Mouse (Mus musculus) stomach, postnatal 0 days (tissue): ENCODE data around the gene Ddah2. TPM values are rescaled to one million over a fixed set of nuclear protein-coding genes. Genes with fewer than 3 reads are reported as not detected.

Experiments
- ATAC-seq: fragments of 200-750 bp; cut with Nextera tagmentation; 2 replicates; pipeline ENCODE4 v1.8.0; 2017; ENCODE audit not compliant: low FRiP score, low TSS enrichment
- DNase-seq: peaks from one replicate; pipeline ENCODE4 v3.0.0-alpha.2; 2016; ENCODE audit warnings: low spot score
- H3K27ac ChIP-seq: fragments of 300-500 bp; sonication (generic); replicated peaks from 2 replicates; pipeline ENCODE4 v1.5.1; 2014; ENCODE audit warnings: mild to moderate bottlenecking, control low read depth
- H3K27me3 ChIP-seq: fragments of 300-500 bp; sonication (generic); 2 replicates; pipeline ENCODE4 v1.6.1; 2014; ENCODE audit warnings: low read length; ENCODE audit not compliant: control insufficient read depth, insufficient read depth
- H3K36me3 ChIP-seq: fragments of 300-500 bp; sonication (generic); 2 replicates; pipeline ENCODE4 v1.6.1; 2014; ENCODE audit warnings: low read length, mixed read lengths; ENCODE audit not compliant: control insufficient read depth, insufficient read depth
- H3K4me1 ChIP-seq: fragments of 300-500 bp; sonication (generic); replicated peaks from 2 replicates; pipeline ENCODE4 v1.6.1; 2014; ENCODE audit warnings: antibody characterized with exemption; ENCODE audit not compliant: control insufficient read depth, insufficient read depth
- H3K4me2 ChIP-seq: fragments of 300-500 bp; sonication (generic); replicated peaks from 2 replicates; pipeline ENCODE4 v1.6.1; 2014; ENCODE audit warnings: low read depth, mild to moderate bottlenecking, control low read depth, moderate library complexity
- H3K4me3 ChIP-seq: fragments of 300-500 bp; sonication (generic); 2 replicates; pipeline ENCODE4 v1.5.1; 2014; ENCODE audit warnings: low read depth, low read length, control low read depth
- H3K9ac ChIP-seq: fragments of 300-500 bp; sonication (generic); 2 replicates; pipeline ENCODE4 v1.6.1; 2014; ENCODE audit warnings: mild to moderate bottlenecking, low read length, control low read depth, mixed read lengths
- H3K9me3 ChIP-seq: fragments of 300-500 bp; sonication (generic); 2 replicates; pipeline ENCODE4 v1.6.1; 2016; ENCODE audit warnings: low read length; ENCODE audit not compliant: control insufficient read depth
- CTCF ChIP-seq: IDR thresholded peaks from 2 replicates; pipeline ENCODE4 v1.5.1; 2016; ENCODE audit warnings: antibody characterized with exemption, low read depth, mild to moderate bottlenecking, moderate library complexity
- EP300 ChIP-seq: optimal IDR thresholded peaks from 2 replicates; pipeline ENCODE3; 2016; ENCODE audit warnings: antibody characterized with exemption
- WGBS: fragments of 180-500 bp; shearing (Covaris S2); extraction: QIAGEN DNeasy Blood & Tissue Kit; methylation state at CpG from one replicate; pipeline ENCODE4 v1.1.7; 2014; 5-methylcytosine and 5-hydroxymethylcytosine counted together
- polyA plus RNA-seq: library from polyadenylated mRNA; unstranded; fragments of >200 nt; fragmentation: Nextera tagmentation; extraction: Ambion mirVana; gene quantifications from 2 replicates; pipeline ENCODE4 v1.2.1, GENCODE M21; 2015

Gene Ddah2
- polyA plus RNA-seq, 1 experiment from 2014 or later, result 84.8 TPM

GRCm38 (mm10) chr17:35060737-35061297 lies 2.0 kb downstream of the Ddah2 start:
- Histone ChIP-seq H3K4me1 (0 out of 2 replicates have a peak, but pooled peaks cover 2% of the 10 kb centered on the region), H3K9ac (no peak overlapping the region), H3K36me3 (peaks cover 18% of the 10 kb centered on the region), H3K4me3 (peak overlapping the region; percentile 65; the same call in 1 of the 2 replicates), H3K27me3 (no peaks in the 10 kb centered on the region), H3K27ac (no peak overlapping the region), H3K4me2 (peak overlapping the region; percentile 63; the same call in 1 of the 2 replicates), H3K9me3 (no peaks in the 10 kb centered on the region)
- ATAC-seq (no peak), DNase-seq (peak; percentile 55)
- no peak for TF ChIP-seq EP300
- no peak for TF ChIP-seq CTCF
- WGBS, result 56% methylated on average over 22 of the region's 22 CpGs

DNA sequence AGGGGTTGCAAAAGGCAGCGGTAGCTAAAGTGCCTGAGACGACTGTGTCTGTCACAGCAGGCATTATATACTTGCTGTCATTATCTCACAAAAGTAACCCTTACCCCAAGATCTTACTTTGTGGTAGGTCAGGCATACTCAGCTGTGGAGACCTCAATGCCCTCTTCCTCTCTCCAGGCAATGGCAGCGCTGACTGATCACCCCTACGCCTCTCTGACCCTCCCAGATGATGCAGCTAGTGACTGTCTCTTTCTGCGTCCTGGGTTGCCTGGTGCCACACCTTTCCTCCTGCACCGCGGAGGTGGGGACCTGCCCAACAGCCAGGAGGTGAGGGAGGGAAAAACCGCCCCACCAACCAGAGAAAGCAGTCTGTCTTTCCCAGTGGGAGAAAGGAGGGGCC lies 2.5 kb downstream of the Ddah2 start:
- Histone ChIP-seq H3K4me1 (0 out of 2 replicates have a peak, but pooled peaks cover 2% of the 10 kb centered on the region), H3K4me3 (no peak overlapping the region), H3K27me3 (no peaks in the 10 kb centered on the region), H3K4me2 (no peak overlapping the region), H3K9me3 (no peaks in the 10 kb centered on the region), H3K36me3 (peaks cover 14% of the 10 kb centered on the region), H3K27ac (0 out of 2 replicates have a peak overlapping the region, but pooled peaks have one; percentile 30), H3K9ac (no peak overlapping the region)
- no peak for DNase-seq
- 67% methylated on average over 8 of the region's 8 CpGs for WGBS
- no peak for ATAC-seq
- no peak for TF ChIP-seq CTCF
- no peak for TF ChIP-seq EP300

GRCm38 (mm10) chr17:35063466-35063865 lies 4.6 kb downstream of the Ddah2 start:
- 79% methylated on average over 3 of the region's 3 CpGs for WGBS
- H3K36me3 ChIP-seq, result peaks cover 7% of the 10 kb centered on the region; the same call in 1 of the 2 replicates
- no peak for DNase-seq
- no peak overlapping the region for H3K9ac ChIP-seq
- no peaks in the 10 kb centered on the region for H3K27me3 ChIP-seq
- no peak for TF ChIP-seq CTCF
- TF ChIP-seq EP300, result no peak
- H3K27ac ChIP-seq, result no peak overlapping the region
- H3K4me2 ChIP-seq, result no peak overlapping the region
- no peak overlapping the region for H3K4me3 ChIP-seq
- no peaks in the 10 kb centered on the region for H3K9me3 ChIP-seq
- ATAC-seq, result no peak
- 0 out of 2 replicates have a peak, but pooled peaks cover 2% of the 10 kb centered on the region for H3K4me1 ChIP-seq

DNA sequence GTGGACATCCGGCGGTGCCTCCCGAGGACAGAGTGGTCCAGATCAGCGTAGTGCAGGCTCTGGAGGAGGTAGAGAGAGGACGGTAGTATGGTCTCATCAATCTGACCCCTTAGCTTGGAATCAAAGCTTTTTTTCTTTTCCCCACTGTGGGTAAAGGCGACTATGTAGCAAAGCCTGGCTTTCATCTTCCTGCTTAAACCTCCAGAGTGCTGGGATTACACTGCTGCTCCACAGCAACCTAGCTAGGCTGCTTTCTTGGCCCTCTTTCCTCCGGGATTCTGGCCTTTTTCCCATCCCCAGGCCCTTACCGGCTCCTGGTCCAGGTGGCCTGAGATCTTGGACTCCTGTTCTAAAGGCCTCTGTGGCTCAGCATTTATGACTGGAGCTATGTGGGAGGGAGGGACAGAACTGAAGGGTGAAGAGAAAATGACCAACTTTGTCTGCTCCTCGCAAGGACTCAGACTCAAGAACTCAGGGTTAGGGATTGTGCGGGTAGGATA lies 5.6 kb downstream of the Ddah2 start:
- 26% methylated on average over 10 of the region's 10 CpGs for WGBS
- ATAC-seq, result peak; percentile 1

GRCm38 (mm10) chr17:35064951-35065947 lies 6.4 kb downstream of the Ddah2 start, which contains the start of gene Ly6g6c:
TSS of gene Ly6g6c (plus strand) at chr17:35065388.
- peak; percentile 93 for DNase-seq
- ATAC-seq, result peak; percentile 90
- Histone ChIP-seq H3K9me3 (no peaks in the 10 kb centered on the region), H3K27ac (peak within 1 kb of the TSS; percentile 87), H3K9ac (peak within 1 kb of the TSS; percentile 38), H3K27me3 (no peaks in the 10 kb centered on the region), H3K4me3 (peak within 1 kb of the TSS; percentile 41), H3K4me2 (peak within 1 kb of the TSS; percentile 63), H3K36me3 (peaks cover 7% of the 10 kb centered on the region; the same call in 1 of the 2 replicates), H3K4me1 (0 out of 2 replicates have a peak, but pooled peaks cover 2% of the 10 kb centered on the region)
- TF ChIP-seq CTCF, result peak; percentile 43
- peak; percentile 26 for TF ChIP-seq EP300
- WGBS, result 5% methylated on average over 47 of the region's 48 CpGs

More for the DNA sequence above, 5.6 kb downstream of the Ddah2 start:
- Histone ChIP-seq H3K27me3 (no peaks in the 10 kb centered on the region), H3K9ac (peak overlapping the region; percentile 38; the same call in 1 of the 2 replicates), H3K4me3 (peak overlapping the region; percentile 41; the same call in 1 of the 2 replicates), H3K4me2 (peak overlapping the region; percentile 63), H3K9me3 (no peaks in the 10 kb centered on the region), H3K4me1 (0 out of 2 replicates have a peak, but pooled peaks cover 2% of the 10 kb centered on the region), H3K36me3 (peaks cover 7% of the 10 kb centered on the region; the same call in 1 of the 2 replicates), H3K27ac (peak overlapping the region; percentile 87)
- no peak for DNase-seq
- no peak for TF ChIP-seq EP300
- no peak for TF ChIP-seq CTCF
